Mouse (Mus musculus): ENCODE measurements at regions not wholly inside any gene's neighbourhood (a gene's known extent, or its start where the extent isn't known, plus 50 kb on each side); places are given as distances from the start of the nearest gene placed in this dataset.

DNA sequence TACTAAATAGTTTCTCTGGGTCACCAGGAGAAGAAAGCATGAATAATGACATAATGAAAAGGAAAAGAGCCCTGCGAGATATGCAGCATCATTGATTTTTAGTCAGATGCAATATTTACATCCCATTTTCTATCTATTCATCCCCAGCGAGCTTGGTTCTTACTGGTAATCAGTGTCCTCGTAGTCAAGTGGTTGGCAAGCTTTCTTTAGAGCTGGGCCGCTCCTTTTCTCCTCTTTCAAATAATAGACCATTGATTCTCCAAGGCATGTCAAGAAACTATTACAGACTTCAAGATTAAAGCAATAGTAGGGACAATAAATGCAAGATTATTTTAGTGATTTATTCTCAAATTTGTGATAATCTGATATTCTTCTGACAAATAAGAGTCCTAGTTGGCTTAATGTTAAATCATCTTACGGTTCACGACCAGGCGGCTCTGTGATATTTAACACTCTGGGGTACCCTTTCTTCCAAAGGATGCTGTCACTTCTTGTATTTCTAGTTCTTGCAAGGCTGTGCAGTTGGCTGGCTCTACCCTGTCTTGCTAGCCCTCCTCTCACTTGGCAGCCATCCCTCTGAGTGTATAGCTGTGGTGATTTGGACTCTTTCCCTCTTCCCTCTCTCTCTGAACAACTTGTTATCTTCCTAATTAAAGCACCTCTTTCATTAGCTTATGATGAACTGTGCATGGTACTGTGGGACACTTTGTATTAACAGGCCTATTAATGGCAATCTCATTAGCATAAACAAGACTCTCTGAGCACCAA, 185.6 kb upstream of the Usp25 start:
- DNase-seq, result no peak

DNA sequence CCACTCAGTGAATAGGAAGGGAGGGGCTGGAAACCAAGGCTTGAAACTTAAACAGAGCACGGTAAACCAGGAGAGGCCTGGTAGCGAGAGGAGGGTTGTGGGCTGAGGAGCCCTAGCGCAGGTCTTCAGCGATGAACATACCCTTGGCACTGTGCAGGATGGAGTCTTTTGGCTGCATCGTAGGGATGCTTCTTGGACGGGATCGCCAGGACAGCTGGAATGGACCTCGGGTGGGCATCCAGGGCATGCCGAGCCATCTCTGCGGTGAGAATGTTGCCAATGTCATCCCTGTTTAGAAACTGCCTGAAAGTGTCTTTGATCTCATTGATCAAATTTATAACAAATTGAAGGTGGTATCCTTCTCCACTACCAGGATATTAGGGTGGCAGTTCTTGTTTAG, 192.2 kb upstream of the Usp25 start:
- DNase-seq, result no peak

DNA sequence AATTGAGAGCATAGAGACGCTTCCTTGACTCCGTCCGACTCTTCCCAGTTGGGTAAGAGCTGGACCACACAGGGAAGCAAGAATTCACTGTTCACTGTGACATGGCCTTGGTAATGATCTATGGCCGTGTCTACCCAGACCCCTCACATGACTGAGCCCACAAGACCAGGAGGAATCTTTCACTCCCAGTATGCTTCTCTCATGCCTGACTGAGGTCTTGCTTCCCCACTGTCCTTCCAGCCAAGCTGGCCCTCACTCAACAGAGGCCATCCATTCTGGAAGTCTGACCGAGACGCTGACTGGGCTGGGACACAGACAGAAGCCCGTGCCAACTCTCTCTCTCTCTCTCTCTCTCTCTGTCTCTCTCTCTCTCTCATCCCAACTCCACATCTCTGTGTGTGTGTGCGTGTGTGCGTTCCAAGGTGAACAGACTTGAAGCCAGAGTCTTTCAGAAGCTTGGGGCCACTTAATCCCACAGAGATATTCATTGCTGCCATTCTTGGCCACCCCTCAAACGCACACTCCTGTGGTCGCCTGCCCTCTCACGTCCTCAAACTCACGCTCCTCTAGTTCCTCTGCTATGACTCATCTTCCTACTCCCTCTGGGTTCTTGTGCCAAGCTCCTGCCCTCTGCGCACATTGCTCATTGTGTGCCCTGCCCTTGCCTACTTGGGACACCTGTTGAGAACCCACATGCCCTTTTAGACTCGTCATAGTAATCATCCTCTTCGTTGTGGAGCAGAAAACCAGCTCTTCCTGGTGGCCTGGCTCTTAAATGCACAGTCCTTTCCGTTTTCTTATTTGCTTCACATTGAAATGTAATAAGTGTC, 197.2 kb upstream of the Usp25 start:
- DNase-seq, result no peak

DNA sequence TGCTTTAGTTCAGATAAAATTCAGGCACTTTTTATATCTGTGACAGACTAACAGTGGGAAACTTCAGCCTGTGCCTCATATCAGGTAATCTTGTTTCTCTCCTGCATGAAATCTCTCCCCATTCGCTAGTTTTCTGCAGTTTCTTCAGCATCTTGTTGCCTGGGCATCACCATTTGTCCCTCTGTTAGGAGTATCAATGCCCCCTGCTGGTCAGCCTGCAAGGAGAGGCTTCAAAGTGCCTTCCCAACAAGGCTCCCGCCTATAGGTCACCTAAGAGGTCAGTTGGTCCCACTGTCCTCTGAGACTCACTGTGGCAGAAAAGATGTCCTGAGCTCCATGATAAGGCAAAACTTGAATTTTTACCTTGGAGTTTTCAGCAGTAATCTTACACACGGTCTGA, 209.8 kb upstream of the Usp25 start:
- DNase-seq, result no peak

DNA sequence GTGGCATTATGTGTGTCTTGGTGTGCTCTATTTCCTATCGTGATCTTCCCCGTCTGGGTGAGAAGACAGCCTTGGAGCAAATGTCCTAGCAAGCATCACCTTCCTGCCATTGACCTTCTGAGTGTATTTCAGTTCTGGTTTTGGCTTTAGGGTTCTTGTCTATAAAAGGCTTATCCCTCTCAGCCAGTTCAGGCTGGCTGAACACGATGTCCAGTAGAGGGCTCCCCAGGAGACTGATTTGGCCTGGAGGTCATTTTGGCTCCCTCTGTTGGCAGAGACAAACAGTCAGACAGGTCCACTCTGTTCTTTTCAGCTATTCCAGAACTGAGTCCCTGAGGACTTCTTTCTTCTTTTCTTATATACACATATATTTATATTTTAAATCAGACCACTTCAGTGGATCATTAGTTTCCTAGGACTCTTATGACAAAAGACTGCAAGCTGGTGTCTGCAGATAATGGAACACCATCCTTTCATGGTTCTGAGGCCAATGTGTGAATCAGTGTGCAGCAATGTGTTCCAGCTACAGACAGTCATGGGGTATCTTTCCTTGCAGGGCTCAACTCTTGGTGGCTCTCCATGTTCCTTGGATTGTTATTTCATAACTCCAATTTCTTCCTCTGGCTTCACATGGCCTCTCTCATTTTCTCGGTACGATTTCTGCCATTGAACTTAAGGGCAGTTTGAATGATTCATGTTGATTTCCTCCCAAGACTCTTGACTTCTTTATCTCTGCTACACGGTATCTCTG, 226.9 kb upstream of the Usp25 start:
- peak; percentile 4 for DNase-seq

DNA sequence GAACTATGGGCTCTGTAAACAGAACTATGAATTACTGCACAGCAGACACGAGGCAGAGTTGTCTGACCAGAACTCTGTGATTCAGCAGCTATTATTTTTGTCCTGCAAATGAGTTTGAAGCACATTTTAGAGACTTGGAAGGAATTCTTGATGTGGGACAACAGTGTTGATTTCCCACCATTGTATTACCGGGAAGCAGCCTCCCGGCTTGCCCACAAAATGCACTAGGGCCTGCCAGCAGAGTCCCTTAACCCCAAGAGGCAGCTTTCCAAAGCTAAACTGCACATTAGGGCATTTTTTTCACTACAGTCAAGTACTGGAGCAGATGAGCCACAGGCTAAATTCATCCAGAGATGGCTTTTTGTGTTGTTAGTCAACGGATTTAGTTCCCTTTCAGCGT, 230.8 kb upstream of the Usp25 start:
- no peak for DNase-seq

DNA sequence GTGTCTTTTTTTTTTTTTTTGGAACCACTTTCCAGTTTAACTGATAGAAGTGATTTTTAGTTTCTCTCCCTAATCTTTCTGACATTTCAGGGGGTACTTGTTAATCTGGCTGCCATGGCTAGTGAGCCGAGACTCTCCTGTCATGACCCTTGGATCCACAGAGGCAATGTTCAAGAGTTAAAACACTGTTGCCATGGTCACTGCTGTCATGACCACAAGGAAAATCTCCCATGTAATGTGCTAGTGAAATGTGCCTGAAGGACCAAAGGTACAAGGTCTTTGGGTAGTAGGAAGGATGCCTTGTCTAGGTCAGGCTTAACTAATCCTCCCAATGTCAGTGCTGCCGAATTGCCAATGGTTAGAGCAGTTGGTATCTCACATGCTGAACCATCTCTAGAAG, 237.7 kb upstream of the Usp25 start:
- no peak for DNase-seq

DNA sequence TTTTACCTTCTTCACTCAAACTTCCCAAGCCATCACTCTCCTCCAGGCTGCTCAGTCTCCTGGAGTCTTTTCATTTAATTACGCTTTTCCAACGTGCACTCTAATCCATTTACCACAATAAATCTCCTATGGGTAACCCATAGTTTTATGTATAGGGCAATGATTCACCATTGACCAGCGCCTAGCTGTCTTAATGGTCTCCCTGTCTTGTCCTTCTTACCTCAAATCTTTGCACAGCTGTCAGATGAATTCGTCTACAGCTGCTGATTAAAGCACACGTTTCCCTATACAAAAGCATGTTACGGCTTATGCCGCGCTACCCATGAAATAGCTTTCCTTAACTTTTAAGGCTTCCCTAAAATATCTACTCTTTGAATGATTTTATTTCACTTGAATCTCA, 239.5 kb upstream of the Usp25 start:
- no peak for DNase-seq

DNA sequence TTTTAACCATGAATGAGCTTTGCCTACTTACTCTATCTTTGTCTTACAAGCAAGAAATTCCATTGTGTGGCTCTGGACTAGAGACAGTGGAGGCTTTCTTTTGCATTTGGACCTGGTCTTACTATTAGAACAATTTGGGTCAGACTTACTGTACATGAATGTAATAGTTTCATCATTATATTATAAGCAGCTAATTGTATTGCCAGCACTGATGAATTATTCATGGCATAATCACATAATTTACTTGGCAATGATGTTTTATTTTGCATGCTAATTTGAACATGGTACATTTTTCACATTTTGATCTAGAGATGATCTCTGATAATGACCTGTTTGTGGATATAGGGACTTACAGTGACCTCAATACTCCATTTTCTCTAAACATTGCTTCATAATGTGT, 240.0 kb upstream of the Usp25 start:
- no peak for DNase-seq

DNA sequence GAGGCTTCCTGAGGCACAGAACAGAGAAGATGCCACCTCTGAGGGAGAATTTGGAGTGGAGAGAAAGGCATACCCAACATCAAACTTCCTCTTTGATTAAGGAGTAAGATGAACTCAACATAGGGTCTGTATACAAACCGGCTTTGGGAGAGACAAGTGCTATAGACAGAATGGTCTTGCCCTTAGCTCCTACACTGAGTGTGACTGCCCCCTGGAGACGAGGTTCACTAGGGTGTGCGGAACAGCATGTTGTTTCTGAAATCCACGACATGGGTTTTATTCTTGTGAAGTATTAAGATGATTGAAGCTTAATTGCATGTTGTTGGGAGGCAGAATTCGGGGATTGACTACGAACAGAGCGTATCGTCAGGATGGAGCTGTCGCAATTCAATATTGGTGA, 244.9 kb upstream of the Usp25 start:
- DNase-seq, result no peak

DNA sequence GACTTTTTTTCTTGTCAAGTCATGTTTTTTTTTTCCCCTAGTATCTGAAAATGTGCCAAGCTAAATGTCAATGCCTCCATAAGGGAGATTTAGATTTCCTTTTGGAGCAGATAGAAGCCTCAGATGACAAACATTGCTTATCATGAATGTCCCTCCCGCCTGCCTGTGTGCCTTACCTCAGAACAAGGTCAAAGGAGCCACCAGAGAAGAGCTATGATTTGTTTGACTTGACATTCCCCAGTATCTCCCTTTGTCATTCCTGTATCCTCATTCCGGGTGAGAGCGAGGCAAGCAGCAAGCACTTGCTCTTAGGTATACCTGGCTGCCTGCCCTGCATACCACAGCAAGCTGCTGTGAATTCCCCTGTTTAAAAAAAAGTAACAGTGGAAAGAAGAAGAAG, 246.9 kb upstream of the Usp25 start:
- DNase-seq, result no peak

DNA sequence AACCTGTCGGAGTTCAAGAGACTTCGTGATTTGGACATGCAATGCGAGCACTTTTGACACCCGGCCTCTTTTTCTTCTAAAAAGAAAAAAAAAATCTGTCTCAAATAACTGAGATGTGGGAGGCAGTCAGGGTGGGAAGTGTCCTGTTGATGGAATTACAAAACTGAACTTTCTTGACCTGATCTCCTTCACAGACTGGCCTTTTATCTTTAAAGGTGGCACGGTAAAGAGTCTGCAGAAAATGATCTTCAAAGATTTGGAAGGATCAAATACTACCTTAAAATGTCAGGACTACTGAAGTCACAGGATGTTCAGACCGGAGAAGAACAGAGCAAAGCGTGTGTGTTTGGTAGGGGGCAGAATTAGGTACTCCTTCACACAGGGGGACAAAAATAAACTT, 248.0 kb upstream of the Usp25 start:
- DNase-seq, result no peak

DNA sequence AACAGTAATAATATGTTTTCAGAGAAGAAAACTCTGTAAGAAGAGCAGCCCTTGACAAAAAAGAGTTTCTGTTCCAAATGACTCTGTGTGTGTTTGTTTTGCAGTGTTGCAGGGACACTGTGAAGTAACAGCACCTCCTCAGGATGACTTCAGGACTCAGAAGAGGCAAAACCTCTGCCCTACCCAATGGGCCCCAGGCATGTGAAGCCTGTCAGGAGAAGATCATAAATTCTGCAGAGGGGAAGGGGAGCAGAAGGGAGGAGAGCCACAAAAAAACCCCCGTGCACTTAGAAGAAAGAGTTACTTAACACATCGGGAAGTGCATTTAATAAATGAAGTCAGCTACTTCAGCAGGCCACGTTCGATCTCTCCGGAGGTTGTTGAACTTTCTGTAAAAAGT, 248.5 kb upstream of the Usp25 start:
- no peak for DNase-seq

DNA sequence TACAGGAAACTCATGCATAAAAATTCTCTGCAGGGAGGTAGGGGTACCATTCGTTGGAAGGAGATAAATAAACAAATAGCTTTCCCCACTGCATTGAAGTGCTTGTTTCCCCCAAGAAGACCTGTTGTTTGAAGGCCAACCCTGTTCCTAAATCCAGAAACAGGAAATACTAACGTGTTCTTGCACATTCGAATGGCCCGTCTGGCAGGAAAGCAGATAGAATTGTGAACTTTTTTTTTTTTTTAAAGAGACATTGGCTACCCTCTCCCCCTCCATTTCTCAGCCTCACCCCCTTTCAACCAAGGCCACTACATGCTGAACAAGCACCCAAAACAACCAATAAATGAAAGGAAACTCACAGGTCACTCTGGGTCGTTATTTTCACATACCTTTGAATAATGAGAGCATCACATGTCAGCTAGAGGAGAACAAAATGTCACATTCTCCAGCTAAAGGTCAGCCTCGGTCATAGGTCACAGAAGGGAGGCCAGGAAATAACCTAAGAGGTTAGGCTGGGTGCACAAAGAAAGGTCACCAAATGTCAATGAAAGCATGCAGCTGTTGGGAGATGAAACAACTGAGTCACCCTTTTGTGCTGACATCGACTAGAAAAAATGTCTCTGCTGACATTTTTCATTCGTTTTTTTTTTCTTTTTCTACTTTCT, 250.8 kb upstream of the Usp25 start:
- no peak for DNase-seq

DNA sequence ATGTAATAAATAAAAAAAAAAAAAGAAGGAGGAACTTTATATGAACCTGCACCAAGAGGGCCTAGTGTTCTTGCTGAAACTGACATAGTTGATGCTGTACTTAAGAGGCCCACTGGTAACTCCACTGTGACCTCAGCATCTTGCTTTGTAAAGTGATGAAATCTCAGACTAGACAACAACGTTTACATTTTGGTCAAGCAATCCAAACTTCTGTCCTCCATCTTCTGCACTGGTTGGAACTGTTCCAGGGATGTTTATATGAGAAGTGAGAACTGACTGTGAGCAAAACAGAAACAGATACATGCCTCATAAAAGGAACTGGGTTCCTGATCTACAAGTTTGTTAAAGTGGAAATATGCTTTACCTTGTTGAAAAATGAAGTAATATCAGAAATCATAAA, 251.7 kb upstream of the Usp25 start:
- no peak for DNase-seq

DNA sequence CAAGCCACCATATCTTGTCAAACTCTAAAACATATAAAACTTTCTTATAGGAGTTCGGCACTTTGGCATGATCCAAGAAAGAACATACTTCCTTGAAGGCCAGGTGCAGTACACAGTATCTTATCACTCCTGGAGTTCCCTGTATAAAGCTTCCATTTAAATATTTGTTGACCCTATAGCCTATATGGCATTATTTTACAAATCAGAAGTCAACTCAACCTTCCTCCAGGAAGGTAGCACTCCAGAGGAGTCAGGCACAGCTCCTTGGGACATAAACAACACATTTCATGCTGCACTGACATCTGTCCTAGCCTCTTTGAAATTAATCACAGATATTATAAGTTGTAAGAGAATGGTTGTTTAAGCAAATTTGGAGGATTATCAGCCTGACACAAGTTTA, 252.5 kb upstream of the Usp25 start:
- DNase-seq, result no peak

DNA sequence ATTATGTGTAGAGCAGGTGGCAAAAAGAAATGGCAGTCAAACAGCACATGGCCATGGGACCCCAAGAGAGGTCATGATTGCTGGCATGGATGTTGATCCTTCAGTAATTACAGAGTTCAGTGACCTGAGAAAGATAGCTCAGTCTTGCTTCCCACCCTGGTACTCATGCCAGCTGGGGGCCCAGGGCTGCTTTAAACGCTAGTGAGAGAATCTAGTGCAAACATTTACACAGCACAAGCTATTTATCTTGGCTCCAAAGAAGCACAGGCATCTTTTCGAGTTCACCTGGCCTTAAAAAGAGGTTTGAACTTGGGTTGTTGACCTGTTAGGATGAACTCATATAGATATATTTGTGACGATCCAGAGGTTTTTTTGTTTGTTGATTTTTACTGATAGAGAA, 258.6 kb upstream of the Usp25 start:
- DNase-seq, result no peak

DNA sequence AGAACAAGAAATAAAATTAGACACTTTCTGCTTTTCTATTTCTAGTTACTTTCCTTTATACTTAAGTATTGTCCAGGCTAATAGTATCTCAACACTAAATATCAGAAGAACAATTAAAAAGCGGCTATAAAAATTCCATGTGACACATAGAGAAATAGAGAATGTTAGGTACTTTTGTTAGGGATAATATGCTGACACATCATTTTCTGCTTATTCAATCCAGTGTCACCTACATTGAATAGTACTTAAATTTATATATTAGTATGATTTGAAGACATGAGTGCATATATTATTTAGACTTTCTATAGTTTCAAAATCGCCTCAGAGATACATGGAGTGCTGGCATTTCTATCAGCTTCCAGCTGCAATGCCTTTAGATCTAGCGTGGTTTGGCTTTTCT, 267.1 kb upstream of the Usp25 start:
- no peak for DNase-seq

DNA sequence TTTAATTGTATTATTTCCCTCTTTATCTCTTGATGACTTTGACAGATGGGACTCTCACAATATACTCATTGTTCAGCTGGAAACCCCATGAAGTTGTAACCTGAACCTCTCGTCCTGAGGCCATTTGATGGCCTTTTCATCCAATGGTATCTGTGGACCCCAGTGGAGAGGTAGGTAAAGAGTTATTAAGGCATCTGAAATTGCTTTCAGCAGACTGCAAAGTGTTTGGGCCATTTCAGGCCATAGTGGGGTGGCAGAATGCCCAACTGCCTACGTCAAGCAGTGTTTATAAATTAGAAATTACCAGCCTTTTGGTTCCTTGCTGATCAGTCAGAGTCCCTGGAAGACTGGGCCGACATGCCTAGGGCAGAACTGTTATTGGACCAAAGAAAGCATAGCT, 272.4 kb upstream of the Usp25 start:
- no peak for DNase-seq

DNA sequence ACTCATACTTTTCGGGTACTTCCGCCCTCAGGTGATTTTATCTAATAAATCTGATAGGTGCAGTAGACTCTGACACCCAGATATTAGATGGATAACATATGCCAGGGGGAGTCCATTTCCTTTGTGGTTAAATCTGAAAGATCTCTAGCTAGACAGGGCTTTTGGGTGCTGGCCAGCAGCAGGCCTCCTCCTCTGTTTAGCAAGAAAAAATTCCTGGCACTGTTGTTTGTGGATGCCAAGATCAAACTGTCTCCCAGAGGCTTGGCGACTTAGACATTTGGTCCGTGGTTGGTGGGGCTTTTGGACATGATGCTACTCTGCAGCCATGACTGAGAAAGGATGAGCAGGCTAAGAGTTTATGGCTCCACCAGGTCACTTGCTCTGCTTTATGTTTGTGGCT, 287.5 kb upstream of the Usp25 start:
- DNase-seq, result no peak

DNA sequence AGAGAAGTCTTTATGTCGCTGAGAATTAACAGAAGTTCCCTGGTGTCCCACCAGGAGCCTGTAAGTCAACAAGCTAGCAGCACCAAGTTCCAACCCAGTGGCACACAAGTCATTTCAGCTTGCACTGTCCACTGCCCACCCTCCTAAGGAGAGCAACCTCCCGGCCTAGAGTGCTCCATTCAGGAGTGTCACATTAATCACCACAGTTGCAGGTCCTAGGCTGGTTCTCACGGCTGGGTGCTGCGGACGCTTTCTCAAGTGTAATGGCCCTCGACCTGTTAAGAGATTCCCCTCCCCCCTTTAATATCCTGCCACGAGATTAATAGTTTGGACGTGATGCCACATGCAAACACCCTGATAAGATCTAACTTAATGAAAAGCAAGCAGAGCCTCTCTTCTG, 288.2 kb upstream of the Usp25 start:
- no peak for DNase-seq

DNA sequence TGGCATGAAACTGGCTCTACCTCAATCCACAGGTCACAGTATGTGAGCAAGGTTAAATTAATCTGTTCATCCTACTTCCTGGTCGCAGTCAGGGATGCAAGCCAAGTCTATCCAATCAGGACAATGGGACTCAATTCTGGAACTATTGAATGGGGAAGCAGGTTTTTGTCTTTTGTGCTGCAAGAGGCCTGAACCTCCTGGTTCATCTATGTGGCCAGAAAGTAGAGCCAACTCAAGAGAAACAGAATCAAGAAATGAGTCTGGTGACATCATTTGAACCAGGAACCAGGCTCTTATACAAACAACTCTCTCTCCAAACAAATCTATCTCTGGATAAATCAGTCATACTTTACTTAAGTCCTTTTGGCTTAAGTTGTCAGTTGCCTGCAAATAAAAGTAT, 294.7 kb upstream of the Usp25 start:
- no peak for DNase-seq

DNA sequence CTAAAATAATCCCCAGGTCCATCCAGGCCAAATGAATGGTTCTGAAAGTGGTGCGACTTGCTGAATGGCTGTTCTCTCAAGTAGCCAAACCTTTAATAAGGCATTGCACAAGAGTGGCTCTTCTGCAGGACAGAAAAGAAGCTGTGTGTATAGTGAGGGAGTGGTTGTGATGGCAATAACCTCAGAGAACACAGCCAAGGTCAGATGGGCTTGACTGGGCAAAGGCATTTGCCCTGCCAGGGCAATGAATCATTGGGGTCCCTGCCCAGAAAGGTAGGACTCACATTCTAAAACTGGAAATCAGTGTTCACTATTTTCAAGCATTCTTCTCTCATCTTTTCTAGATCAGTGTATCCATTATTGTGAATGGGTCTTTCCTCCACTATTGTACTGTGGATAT, 295.4 kb upstream of the Usp25 start:
- no peak for DNase-seq

All from cerebellum, adult 11-12 months (tissue).